Mouse (Mus musculus): ENCODE results near the gene Panx3.

GRCm38 (mm10) chr9:37669115-37669514 lies at the start of gene Panx3:
- TF ChIP-seq GATA1 (IDR thresholded peaks at IDR 0.05; ENCODE audit: low read length) (no peak), TAL1 (IDR thresholded peaks at IDR 0.05; ENCODE audit: low read length) (no peak)
